Mouse (Mus musculus) C2C12 (cell line): ENCODE measurements around the gene Hist1h1c. TPM values are rescaled to one million over a fixed set of nuclear protein-coding genes. Genes with fewer than 3 reads are reported as not detected.
"Not testable (repeated sequence)": the region's sequence is repeated elsewhere in the genome, so short reads cannot be mapped to it uniquely, and the experiment has no call there.

Experiments used
- H3K27me3 ChIP-seq: one replicate; pipeline ENCODE4 v1.6.1; 2011; ENCODE audit not compliant: control insufficient read depth, insufficient read depth, insufficient read length
- H3K36me3 ChIP-seq: one replicate; pipeline ENCODE4 v1.6.1; 2011; ENCODE audit not compliant: control insufficient read depth, insufficient read depth
- H3K4me3 ChIP-seq: one replicate; pipeline ENCODE4 v1.5.1; 2011; ENCODE audit warnings: mild to moderate bottlenecking, control low read depth; ENCODE audit not compliant: poor library complexity, insufficient read depth, severe bottlenecking
- H3K79me2 ChIP-seq: one replicate; pipeline ENCODE4 v1.6.1; 2011; ENCODE audit not compliant: control insufficient read depth, insufficient read depth
- H3K79me3 ChIP-seq: one replicate; pipeline ENCODE4 v1.6.1; 2011; ENCODE audit warnings: low read depth, control low read depth
- H3ac ChIP-seq: one replicate; pipeline ENCODE3; 2011; ENCODE audit warnings: low read depth; ENCODE audit not compliant: control insufficient read depth, insufficient read length
- CEBPB ChIP-seq: IDR thresholded peaks from one replicate; pipeline ENCODE4 v1.6.1; 2011; ENCODE audit warnings: low read depth, mild to moderate bottlenecking, control low read depth, moderate library complexity
- CTCF ChIP-seq: IDR thresholded peaks from one replicate; pipeline ENCODE4 v1.5.1; 2011; ENCODE audit not compliant: control insufficient read depth, insufficient read depth, insufficient read length
- FOSL1 ChIP-seq: IDR thresholded peaks from one replicate; pipeline ENCODE4 v1.8.0; 2011; ENCODE audit warnings: mild to moderate bottlenecking, low read length; ENCODE audit not compliant: poor library complexity, insufficient read depth, severe bottlenecking
- MAX ChIP-seq: IDR thresholded peaks from one replicate; pipeline ENCODE4 v1.6.1; 2011; ENCODE audit warnings: mild to moderate bottlenecking, control low read depth
- MYOD1 ChIP-seq: IDR thresholded peaks from one replicate; pipeline ENCODE4 v1.6.1; 2011; ENCODE audit warnings: low read depth; ENCODE audit not compliant: control insufficient read depth, insufficient read length
- MYOG ChIP-seq: IDR thresholded peaks from one replicate; pipeline ENCODE4 v1.6.1; 2011; ENCODE audit not compliant: control insufficient read depth, insufficient read length; ENCODE audit errors: extremely low read depth
- USF1 ChIP-seq: IDR thresholded peaks from one replicate; pipeline ENCODE4 v1.6.1; 2011; ENCODE audit warnings: low read depth, mild to moderate bottlenecking, control low read depth, moderate library complexity
- polyA plus RNA-seq: library from polyadenylated mRNA; unstranded; fragments of >200 nt; fragmentation: generic; extraction: Trizol; gene quantifications from one replicate; pipeline ENCODE4 v1.2.1, GENCODE M21; 2012; ENCODE audit warnings: missing spikeins

Hist1h1c gene
- polyA plus RNA-seq, 1 experiment: 45.9 TPM

- Histone ChIP-seq H3K36me3 (no peaks in the 10 kb centered on the region), H3K4me3 (peak overlapping the region; percentile 24), H3K27me3 (no peaks in the 10 kb centered on the region), H3K79me2 (no peaks in the 10 kb centered on the region), H3K79me3 (no peaks in the 10 kb centered on the region), H3ac (peak overlapping the region; percentile 18)
- TF ChIP-seq MYOD1 (no peak), USF1 (no peak), MAX (no peak), FOSL1 (no peak), CEBPB (no peak), CTCF (no peak), MYOG (no peak)
These were observed 21.8 kb downstream of the Hist1h1c start for GRCm38 (mm10) chr13:23760240-23760971.

- Histone ChIP-seq H3K79me2 (no peaks in the 10 kb centered on the region), H3K36me3 (no peaks in the 10 kb centered on the region), H3K27me3 (no peaks in the 10 kb centered on the region), H3K79me3 (no peaks in the 10 kb centered on the region), H3ac (peak within 1 kb of the TSS; percentile 38), H3K4me3 (peak within 1 kb of the TSS; percentile 24)
- no peak for TF ChIP-seq CEBPB
- TF ChIP-seq USF1: no peak
- no peak for TF ChIP-seq FOSL1
- TF ChIP-seq MYOG: no peak
- no peak for TF ChIP-seq MAX
- no peak for TF ChIP-seq CTCF
- no peak for TF ChIP-seq MYOD1
These were observed 22.6 kb downstream of the Hist1h1c start, which contains the start of gene Hist1h4a for GRCm38 (mm10) chr13:23760972-23761864. Gene Hist1h4a (minus strand): TSS chr13:23761230.

GRCm38 (mm10) chr13:23761871-23762821, 23.5 kb downstream of the Hist1h1c start, which contains the start of gene Hist1h3a:
Gene Hist1h3a (minus strand): TSS chr13:23762386.
- peak within 1 kb of the TSS; percentile 38 for H3ac ChIP-seq
- H3K4me3 ChIP-seq: peak within 1 kb of the TSS; percentile 24
- not testable (repeated sequence) for H3K36me3 ChIP-seq, H3K79me3 ChIP-seq, H3K79me2 ChIP-seq, H3K27me3 ChIP-seq

GRCm38 (mm10) chr13:23763242-23763585, 24.6 kb downstream of the Hist1h1c start:
- no peaks in the 10 kb centered on the region for H3K36me3 ChIP-seq
- no peaks in the 10 kb centered on the region for H3K27me3 ChIP-seq
- TF ChIP-seq CTCF (no peak), CEBPB (no peak), MYOD1 (no peak), MYOG (no peak), FOSL1 (no peak), MAX (no peak), USF1 (no peak)
- H3K79me3 ChIP-seq: no peaks in the 10 kb centered on the region
- H3ac ChIP-seq: no peak overlapping the region
- H3K4me3 ChIP-seq: peak overlapping the region; percentile 23
- no peaks in the 10 kb centered on the region for H3K79me2 ChIP-seq

GRCm38 (mm10) chr13:23763586-23764323, 25.1 kb downstream of the Hist1h1c start, which contains the start of gene Hist1h1a:
Gene Hist1h1a (plus strand): TSS chr13:23763666.
- H3ac ChIP-seq: no peak within 1 kb of the TSS
- H3K79me3 ChIP-seq: no peaks in the 10 kb centered on the region
- TF ChIP-seq CTCF (no peak), FOSL1 (no peak), MYOD1 (no peak), USF1 (no peak), MAX (no peak), CEBPB (no peak), MYOG (no peak)
- no peaks in the 10 kb centered on the region for H3K36me3 ChIP-seq
- no peaks in the 10 kb centered on the region for H3K27me3 ChIP-seq
- H3K4me3 ChIP-seq: peak within 1 kb of the TSS; percentile 23
- H3K79me2 ChIP-seq: no peaks in the 10 kb centered on the region
